Mouse (Mus musculus): ENCODE measurements around the gene Fam92b. TPM values are rescaled to one million over a fixed set of nuclear protein-coding genes. Genes with fewer than 3 reads are reported as not detected.

The Fam92b gene
- polyA plus RNA-seq, 1 experiment from 2014 or later = not detected

- H3K4me1 ChIP-seq (ENCODE audit: control insufficient read depth in 2 of 2, insufficient read depth in 2 of 2, low read length in 2 of 2) = peaks cover 54 to 82% of the 10 kb centered on the region in 2 experiments
- peak overlapping the region; percentile 59; the same call in 1 of the 2 replicates for H3K9ac ChIP-seq (ENCODE audit: low read length)
- H3K9me3 ChIP-seq (ENCODE audit: control insufficient read depth, low read length) = no peaks in the 10 kb centered on the region
- H3K36me3 ChIP-seq (ENCODE audit: control insufficient read depth, insufficient read depth, low read length) = no peaks in the 10 kb centered on the region
- WGBS = 36% methylated on average over 5 of the region's 5 CpGs
- H3K27me3 ChIP-seq (ENCODE audit: control insufficient read depth, insufficient read depth, low read length) = no peaks in the 10 kb centered on the region
- H3K4me3 ChIP-seq (ENCODE audit: control insufficient read depth in 1 of 2, insufficient read depth in 1 of 2, low read depth in 1 of 2, low read length in 2 of 2) = no peak overlapping the region
- peak overlapping the region; percentile 55 for H3K4me2 ChIP-seq (ENCODE audit: low read length)
- no peak for ATAC-seq (ENCODE audit: insufficient number of reproducible peaks, insufficient read depth, low FRiP score, low read depth)
- H3K27ac ChIP-seq (replicated peaks in 1 of 2; ENCODE audit: control insufficient read depth in 1 of 2, insufficient read depth in 1 of 2, low read depth in 2 of 2, low read length in 2 of 2) = peak overlapping the region; percentile 10 to 95; a peak in 3 of 4 replicates
Observed at GRCm38 (mm10) chr8:120120951-120121350, 56.3 kb downstream of the Fam92b start.

GRCm38 (mm10) chr8:120119931-120120330 lies 57.3 kb downstream of the Fam92b start:
- Histone ChIP-seq H3K27ac (replicated peaks in 1 of 2; ENCODE audit: control insufficient read depth in 1 of 2, insufficient read depth in 1 of 2, low read depth in 2 of 2, low read length in 2 of 2) (peak overlapping the region; percentile 95 to 97), H3K9ac (ENCODE audit: low read length) (peak overlapping the region; percentile 66), H3K4me1 (ENCODE audit: control insufficient read depth in 2 of 2, insufficient read depth in 2 of 2, low read length in 2 of 2) (peaks cover 49 to 76% of the 10 kb centered on the region in 2 experiments), H3K36me3 (ENCODE audit: control insufficient read depth, insufficient read depth, low read length) (no peaks in the 10 kb centered on the region), H3K4me3 (ENCODE audit: control insufficient read depth in 1 of 2, insufficient read depth in 1 of 2, low read depth in 1 of 2, low read length in 2 of 2) (no peak overlapping the region), H3K9me3 (ENCODE audit: control insufficient read depth, low read length) (no peaks in the 10 kb centered on the region), H3K4me2 (ENCODE audit: low read length) (peak overlapping the region; percentile 55), H3K27me3 (ENCODE audit: control insufficient read depth, insufficient read depth, low read length) (no peaks in the 10 kb centered on the region)
- ATAC-seq (ENCODE audit: insufficient number of reproducible peaks, insufficient read depth, low FRiP score, low read depth) = peak; percentile 32
- WGBS = 15% methylated on average over 6 of the region's 6 CpGs

- H3K9ac ChIP-seq (ENCODE audit: low read length) = peak overlapping the region; percentile 66
- H3K27me3 ChIP-seq (ENCODE audit: control insufficient read depth, insufficient read depth, low read length) = no peaks in the 10 kb centered on the region
- no peaks in the 10 kb centered on the region for H3K9me3 ChIP-seq (ENCODE audit: control insufficient read depth, low read length)
- ATAC-seq (ENCODE audit: insufficient number of reproducible peaks, insufficient read depth, low FRiP score, low read depth) = no peak
- no peaks in the 10 kb centered on the region for H3K36me3 ChIP-seq (ENCODE audit: control insufficient read depth, insufficient read depth, low read length)
- WGBS = 38% methylated on average over 3 of the region's 3 CpGs
- no peak overlapping the region for H3K4me3 ChIP-seq (ENCODE audit: control insufficient read depth in 1 of 2, insufficient read depth in 1 of 2, low read depth in 1 of 2, low read length in 2 of 2)
- peaks cover 44 to 71% of the 10 kb centered on the region in 2 experiments for H3K4me1 ChIP-seq (ENCODE audit: control insufficient read depth in 2 of 2, insufficient read depth in 2 of 2, low read length in 2 of 2)
- H3K4me2 ChIP-seq (ENCODE audit: low read length) = peak overlapping the region; percentile 55
- H3K27ac ChIP-seq (replicated peaks in 1 of 2; ENCODE audit: control insufficient read depth in 1 of 2, insufficient read depth in 1 of 2, low read depth in 2 of 2, low read length in 2 of 2) = peak overlapping the region; percentile 95 to 97
Observed at GRCm38 (mm10) chr8:120119429-120119828, 57.8 kb downstream of the Fam92b start.

GRCm38 (mm10) chr8:120118847-120119246 lies 58.4 kb downstream of the Fam92b start:
- 68% methylated on average over 5 of the region's 5 CpGs for WGBS
- Histone ChIP-seq H3K4me1 (ENCODE audit: control insufficient read depth in 2 of 2, insufficient read depth in 2 of 2, low read length in 2 of 2) (peaks cover 41 to 65% of the 10 kb centered on the region in 2 experiments), H3K9me3 (ENCODE audit: control insufficient read depth, low read length) (no peaks in the 10 kb centered on the region), H3K27me3 (ENCODE audit: control insufficient read depth, insufficient read depth, low read length) (no peaks in the 10 kb centered on the region), H3K4me2 (ENCODE audit: low read length) (no peak overlapping the region), H3K36me3 (ENCODE audit: control insufficient read depth, insufficient read depth, low read length) (no peaks in the 10 kb centered on the region), H3K9ac (ENCODE audit: low read length) (0 out of 2 replicates have a peak overlapping the region, but pooled peaks have one; percentile 28), H3K27ac (replicated peaks in 1 of 2; ENCODE audit: control insufficient read depth in 1 of 2, insufficient read depth in 1 of 2, low read depth in 2 of 2, low read length in 2 of 2) (peak overlapping the region; percentile 95 to 97), H3K4me3 (ENCODE audit: control insufficient read depth in 1 of 2, insufficient read depth in 1 of 2, low read depth in 1 of 2, low read length in 2 of 2) (no peak overlapping the region)
- no peak for ATAC-seq (ENCODE audit: insufficient number of reproducible peaks, insufficient read depth, low FRiP score, low read depth)

- Histone ChIP-seq H3K36me3 (ENCODE audit: control insufficient read depth, insufficient read depth, low read length) (no peaks in the 10 kb centered on the region), H3K4me1 (ENCODE audit: control insufficient read depth in 2 of 2, insufficient read depth in 2 of 2, low read length in 2 of 2) (peaks cover 40 to 59% of the 10 kb centered on the region in 2 experiments), H3K27ac (replicated peaks in 1 of 2; ENCODE audit: control insufficient read depth in 1 of 2, insufficient read depth in 1 of 2, low read depth in 2 of 2, low read length in 2 of 2) (no peak overlapping the region), H3K4me2 (ENCODE audit: low read length) (no peak overlapping the region), H3K9ac (ENCODE audit: low read length) (no peak overlapping the region), H3K9me3 (ENCODE audit: control insufficient read depth, low read length) (no peaks in the 10 kb centered on the region), H3K4me3 (ENCODE audit: control insufficient read depth in 1 of 2, insufficient read depth in 1 of 2, low read depth in 1 of 2, low read length in 2 of 2) (no peak overlapping the region), H3K27me3 (ENCODE audit: control insufficient read depth, insufficient read depth, low read length) (no peaks in the 10 kb centered on the region)
- 52% methylated on average over 9 of the region's 9 CpGs for WGBS
- ATAC-seq (ENCODE audit: insufficient number of reproducible peaks, insufficient read depth, low FRiP score, low read depth) = no peak
Observed at GRCm38 (mm10) chr8:120118162-120118561, 59.1 kb downstream of the Fam92b start.

- Histone ChIP-seq H3K9me3 (ENCODE audit: control insufficient read depth, low read length) (no peaks in the 10 kb centered on the region), H3K9ac (ENCODE audit: low read length) (no peak overlapping the region), H3K27me3 (ENCODE audit: control insufficient read depth, insufficient read depth, low read length) (no peaks in the 10 kb centered on the region), H3K4me2 (ENCODE audit: low read length) (no peak overlapping the region), H3K36me3 (ENCODE audit: control insufficient read depth, insufficient read depth, low read length) (no peaks in the 10 kb centered on the region), H3K27ac (replicated peaks in 1 of 2; ENCODE audit: control insufficient read depth in 1 of 2, insufficient read depth in 1 of 2, low read depth in 2 of 2, low read length in 2 of 2) (no peak overlapping the region), H3K4me1 (ENCODE audit: control insufficient read depth in 2 of 2, insufficient read depth in 2 of 2, low read length in 2 of 2) (peaks cover 38 to 52% of the 10 kb centered on the region in 2 experiments), H3K4me3 (ENCODE audit: control insufficient read depth in 1 of 2, insufficient read depth in 1 of 2, low read depth in 1 of 2, low read length in 2 of 2) (no peak overlapping the region)
- 72% methylated on average over 7 of the region's 7 CpGs for WGBS
- no peak for ATAC-seq (ENCODE audit: insufficient number of reproducible peaks, insufficient read depth, low FRiP score, low read depth)
Observed at GRCm38 (mm10) chr8:120116600-120116999, 60.7 kb downstream of the Fam92b start.

Other genes with a start within 250 kb of the Fam92b start
- 1.2 and 1.8 TPM in 2 replicates for gene Crispld2, start 185.0 kb downstream of the Fam92b start, polyA plus RNA-seq (2014; fragmentation: Nextera tagmentation; extraction: Ambion mirVana)
- gene Zdhhc7, start 76.0 kb downstream of the Fam92b start, polyA plus RNA-seq (2014; fragmentation: Nextera tagmentation; extraction: Ambion mirVana) = 29.7 and 32.6 TPM in 2 replicates
- gene 6430548M08Rik, start 63.3 kb downstream of the Fam92b start, polyA plus RNA-seq (2014; fragmentation: Nextera tagmentation; extraction: Ambion mirVana) = 9.2 and 11.3 TPM in 2 replicates
- 12.0 and 12.2 TPM in 2 replicates for gene Gse1, start 51.0 kb upstream of the Fam92b start, polyA plus RNA-seq (2014; fragmentation: Nextera tagmentation; extraction: Ambion mirVana)